Mouse (Mus musculus) thymus, postnatal 36 days (tissue): Measurements from ENCODE around the gene Nanos2.
A peak's percentile ranks its signal among the peaks of the same experiment; 100 is the strongest.

ENCODE experiments used
- DNase-seq, 2 experiments: peaks; one replicate each; pipeline ENCODE4 v3.0.0; 2022; ENCODE audit warnings: mixed read lengths in 2 of 2

Nanos2 gene

DNA sequence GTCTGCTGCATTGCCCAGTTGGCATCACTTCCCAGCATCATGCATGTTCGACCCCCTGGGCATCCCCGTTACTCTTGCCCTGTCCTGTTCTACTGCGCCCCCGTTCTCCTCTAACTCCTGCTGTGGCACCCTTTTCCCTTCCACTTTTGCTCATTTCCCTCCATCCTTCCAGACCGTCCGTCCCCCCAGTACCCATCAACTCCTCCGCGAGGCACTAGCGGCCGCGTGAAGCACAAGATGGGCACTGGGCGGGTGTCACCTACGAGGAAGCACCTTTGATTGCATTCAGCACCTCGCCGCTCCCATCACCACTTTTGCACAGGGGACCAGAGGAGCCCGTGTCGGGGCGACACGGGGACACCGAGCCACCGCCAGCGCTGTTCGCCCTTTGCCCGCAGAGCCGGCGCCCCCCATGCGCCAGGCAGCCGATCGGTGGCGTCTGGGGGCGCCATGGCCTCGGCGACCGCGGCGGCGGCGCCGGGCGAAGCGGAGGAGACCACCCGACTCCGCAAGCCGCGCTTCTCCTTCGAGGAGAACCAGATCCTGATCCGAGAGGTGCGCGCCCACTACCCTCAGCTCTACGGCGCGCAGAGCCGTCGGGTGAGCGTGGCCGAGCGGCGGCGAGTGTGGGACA is 4.6 kb downstream of the Nanos2 start:
- peak; percentile 25 to 49 for DNase-seq

DNA sequence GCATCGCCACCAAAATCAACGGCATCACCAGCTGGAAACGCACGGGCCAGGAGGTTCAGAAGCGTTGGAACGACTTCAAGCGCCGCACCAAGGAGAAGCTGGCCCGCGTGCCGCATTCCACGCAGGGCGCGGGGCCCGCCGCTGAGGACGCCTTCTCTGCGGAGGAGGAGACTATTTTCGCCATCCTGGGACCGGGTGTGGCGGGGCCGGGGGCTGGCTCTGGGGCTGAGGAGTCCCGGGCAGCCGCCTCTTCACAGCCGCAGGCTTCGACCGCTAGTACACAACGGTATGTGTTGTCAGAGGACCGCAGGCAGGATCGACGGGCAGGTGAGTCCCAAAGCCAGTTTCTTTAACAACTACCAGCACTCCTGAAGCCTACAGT is 5.1 kb downstream of the Nanos2 start:
- DNase-seq: peak in 1 of 2 experiments; percentile 33

DNA sequence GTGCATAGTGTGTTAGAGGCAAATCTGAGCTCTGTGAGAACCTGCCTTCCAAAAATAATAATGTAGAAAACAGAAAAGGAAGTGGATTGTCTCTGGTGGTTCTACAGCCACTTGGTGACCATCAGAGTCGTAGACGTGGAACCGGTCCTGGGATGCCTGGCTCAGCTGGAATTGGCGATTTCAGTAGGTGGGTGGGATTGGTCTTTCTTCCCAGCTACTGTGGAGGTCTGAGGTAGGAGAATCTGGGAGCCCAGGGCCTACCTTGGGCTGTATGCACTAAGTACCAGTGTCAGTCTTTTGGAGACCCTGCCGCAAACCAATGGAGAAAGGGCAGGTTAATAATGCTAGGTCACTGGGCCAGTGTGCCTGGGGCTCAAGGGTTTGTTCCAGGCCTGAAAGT is 5.8 kb downstream of the Nanos2 start:
- no peak for DNase-seq

DNA sequence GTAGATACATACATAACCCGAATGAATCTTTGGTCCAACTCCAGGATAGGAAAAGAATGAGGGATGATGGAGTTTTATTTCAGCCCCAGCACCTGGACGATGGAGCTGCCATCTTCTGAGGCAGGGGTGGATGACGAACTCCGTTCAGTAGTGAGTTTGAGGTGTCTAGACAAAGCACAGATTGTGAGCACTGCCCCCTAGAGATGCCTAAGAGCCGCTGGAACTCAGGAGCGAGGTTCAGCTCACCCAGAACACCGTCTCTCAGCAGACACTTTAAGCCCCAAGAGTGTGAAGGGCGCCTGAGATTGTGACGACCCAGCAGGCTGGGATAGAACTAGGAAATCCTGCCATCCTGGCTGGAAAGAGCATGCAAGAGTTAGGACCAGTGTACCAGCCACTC is 11.6 kb downstream of the Nanos2 start:
- DNase-seq: no peak

DNA sequence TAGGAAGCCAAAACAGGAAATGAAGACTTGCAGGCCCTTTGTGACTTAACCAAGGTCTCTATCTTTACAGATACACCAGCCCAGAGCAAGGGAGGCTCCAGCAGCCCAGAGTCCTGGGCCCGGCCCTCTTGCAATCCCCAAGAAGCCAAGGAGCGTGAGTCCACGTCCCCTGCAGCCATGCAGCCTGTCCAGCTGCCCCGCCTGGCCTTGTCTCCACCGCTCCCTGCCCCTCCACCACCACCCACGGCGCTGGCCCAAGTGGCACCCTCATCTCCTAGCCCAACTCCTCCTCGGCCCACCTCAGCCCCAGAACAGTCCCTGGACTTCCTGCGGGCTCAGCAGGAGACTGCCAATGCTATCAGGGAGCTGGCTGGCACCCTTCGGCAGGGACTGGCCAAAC is 13.2 kb downstream of the Nanos2 start:
- DNase-seq: peak; percentile 44 to 61

DNA sequence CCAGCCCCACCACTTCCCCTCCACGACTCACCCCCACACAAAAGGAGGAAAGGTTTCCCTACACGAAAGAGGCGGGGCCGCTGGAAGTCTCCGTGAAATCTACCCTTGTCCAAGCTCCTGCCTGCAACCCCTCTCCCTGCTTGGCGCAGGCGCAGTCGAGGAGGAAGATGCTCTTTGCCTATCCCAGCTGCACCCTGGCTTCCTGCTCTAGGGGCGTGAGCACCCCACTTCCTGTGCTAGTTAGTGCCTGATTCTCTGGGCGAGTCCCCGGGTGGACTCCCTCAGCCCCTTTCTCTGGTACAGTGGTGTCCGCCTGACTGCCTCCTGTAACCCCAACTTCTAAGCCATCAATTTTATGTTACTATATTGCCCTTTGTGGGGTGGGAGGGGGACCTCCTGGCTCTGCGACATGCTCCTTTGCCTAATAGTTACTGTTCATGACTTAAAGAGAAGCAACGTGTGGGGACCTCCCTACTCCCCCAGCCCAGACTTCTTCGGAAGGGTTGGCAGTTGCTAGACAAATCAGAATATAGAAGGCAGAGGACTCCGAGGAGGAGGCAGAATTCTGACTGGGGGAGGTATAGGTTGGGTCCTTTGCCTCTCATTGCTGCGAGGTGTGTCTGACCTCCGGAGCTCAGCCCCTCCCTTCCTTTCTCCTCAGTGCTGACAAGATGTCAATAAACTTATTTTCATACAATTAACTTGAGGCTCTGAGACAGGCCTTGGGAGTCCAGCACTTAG is 14.0 kb downstream of the Nanos2 start:
- peak; percentile 92 to 96 for DNase-seq

DNA sequence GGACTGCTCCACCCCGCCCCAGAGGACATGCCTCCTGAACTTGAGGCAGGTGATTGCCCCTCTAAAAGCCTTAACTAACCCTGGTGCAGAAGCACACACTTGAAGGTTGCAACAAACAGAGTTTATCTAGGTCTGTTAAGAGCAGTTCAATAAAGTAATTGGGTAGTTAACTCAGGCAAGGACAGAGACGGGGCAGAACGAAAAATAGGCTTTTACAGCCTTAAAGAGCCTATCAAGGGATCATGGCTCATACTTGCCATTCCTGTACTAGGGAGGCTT is 14.5 kb downstream of the Nanos2 start:
- DNase-seq: no peak

DNA sequence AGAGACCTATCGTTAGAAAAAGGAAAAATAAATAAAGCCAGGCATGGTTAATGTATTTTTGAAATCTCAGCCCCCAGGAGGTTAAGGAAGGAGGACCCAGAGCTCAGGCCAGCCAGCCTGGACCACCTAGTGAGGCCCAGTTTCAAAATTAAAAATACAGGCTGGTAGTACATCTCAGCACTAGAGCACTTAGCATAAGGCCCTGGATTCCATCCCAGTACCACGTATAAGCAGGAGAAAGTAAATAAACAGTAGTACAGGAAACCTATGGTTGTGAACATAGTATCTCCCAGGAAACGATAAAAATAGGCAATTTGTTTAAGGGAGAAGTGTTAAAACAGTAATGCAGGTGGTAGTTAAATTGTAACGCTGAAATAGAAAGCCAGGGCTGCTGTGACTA is 14.9 kb downstream of the Nanos2 start:
- no peak for DNase-seq

DNA sequence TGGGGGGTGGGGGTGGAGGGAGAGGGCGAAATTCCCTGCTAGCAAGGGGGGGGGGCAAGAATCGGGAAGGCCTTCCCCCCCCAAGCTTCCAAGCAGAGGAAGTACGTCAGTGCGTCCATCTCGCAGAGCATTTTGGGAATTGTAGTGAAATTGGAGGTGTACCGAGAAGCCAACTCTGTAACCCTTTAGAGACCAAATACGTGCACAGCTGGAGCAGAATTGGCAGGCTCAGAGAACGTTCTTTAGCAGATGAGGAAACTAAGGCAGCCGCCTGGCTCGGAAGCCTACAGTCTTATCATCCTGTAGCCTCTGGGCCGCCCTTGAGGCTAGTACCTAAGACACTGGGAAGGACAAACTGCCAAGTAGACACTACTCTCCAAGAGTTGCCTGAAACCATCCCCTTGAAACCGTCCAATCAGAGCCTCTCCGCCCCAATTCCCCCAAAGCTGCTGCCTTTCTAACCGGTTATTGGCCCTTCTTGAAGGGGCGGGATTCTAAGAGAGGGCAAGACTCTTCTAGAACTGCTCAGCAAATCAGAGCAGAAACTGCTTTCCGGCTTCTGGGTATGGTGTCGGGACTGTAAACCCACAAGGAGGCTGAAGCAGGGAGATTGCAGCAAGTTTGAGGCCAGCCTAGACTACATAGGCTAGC is 15.8 kb downstream of the Nanos2 start:
- DNase-seq: peak; percentile 63 to 65

DNA sequence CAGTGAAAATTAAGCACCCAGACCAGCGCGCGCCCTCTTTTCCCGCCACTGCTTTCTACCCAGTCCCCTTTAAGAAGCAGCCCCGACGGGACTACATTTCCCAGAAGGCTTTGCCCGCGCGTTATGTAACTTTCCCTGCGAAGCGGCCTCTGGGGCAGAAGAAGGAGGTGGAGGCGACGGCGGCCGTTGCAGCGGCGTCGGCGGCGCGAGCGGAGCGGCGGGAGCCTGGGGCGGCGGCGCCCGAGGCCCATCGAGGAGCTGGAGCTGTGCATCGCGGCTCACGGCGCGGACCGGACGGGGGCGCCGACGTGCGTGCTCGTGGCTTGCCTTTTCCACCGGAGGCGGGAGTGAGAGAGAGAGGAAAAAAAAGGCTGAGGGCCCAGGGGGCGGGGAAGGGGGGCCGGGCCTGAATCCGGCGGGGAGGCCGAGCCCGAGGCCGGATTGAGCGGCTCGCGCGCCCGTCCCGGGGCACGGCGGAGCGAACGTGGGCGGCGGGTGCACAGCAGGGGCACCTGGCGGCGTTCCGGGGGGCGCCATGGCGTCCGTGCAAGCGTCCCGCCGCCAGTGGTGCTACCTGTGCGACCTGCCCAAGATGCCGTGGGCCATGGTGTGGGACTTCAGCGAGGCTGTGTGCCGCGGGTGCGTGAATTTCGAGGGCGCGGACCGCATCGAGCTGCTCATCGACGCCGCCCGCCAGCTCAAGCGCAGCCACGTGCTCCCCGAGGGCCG is 16.9 kb downstream of the Nanos2 start, which contains the start of gene Irf2bp1:
Irf2bp1 (plus strand) TSS at position 143 of the 729 bp plus-strand sequence.
- DNase-seq: peak; percentile 90 to 93

DNA sequence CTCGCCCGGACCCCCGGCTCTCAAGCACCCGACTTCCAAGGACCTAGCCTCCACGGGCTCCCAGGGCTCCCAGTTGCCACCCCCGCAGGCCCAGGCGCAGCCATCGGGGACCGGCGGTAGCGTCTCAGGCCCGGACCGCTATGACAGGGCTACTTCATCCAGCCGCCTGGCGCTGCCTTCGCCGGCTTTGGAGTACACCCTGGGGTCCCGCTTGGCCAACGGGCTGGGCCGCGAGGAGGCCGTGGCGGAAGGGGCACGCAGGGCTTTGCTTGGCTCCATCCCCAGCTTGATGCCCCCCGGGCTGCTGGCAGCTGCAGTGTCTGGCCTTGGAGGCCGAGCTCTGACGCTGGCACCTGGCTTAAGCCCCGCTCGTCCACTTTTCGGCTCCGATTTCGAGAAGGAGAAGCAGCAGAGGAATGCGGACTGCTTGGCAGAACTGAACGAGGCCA is 17.5 kb downstream of the Nanos2 start:
- peak in 1 of 2 experiments; percentile 56 for DNase-seq

DNA sequence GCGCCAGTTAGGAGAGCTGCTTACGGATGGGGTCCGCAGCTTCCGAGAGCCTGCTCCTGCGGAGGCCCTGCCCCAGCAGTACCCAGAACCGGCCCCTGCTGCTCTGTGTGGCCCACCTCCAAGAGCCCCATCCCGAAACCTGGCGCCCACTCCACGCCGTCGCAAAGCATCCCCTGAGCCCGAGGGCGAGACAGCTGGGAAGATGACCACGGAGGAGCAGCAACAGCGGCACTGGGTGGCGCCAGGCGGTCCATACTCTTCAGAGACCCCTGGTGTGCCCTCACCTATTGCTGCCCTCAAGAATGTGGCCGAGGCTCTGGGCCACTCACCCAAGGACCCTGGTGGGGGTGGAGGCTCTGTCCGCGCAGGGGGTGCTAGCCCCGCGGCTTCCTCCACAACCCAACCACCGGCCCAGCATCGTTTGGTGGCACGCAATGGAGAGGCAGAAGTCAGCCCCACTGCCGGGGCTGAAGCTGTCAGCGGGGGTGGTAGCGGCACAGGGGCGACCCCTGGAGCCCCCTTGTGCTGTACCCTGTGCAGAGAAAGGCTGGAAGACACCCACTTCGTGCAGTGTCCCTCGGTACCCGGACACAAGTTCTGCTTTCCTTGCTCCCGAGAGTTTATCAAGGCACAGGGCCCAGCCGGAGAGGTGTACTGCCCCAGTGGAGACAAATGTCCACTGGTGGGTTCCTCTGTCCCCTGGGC is 18.4 kb downstream of the Nanos2 start:
- peak in 1 of 2 experiments; percentile 39 for DNase-seq

DNA sequence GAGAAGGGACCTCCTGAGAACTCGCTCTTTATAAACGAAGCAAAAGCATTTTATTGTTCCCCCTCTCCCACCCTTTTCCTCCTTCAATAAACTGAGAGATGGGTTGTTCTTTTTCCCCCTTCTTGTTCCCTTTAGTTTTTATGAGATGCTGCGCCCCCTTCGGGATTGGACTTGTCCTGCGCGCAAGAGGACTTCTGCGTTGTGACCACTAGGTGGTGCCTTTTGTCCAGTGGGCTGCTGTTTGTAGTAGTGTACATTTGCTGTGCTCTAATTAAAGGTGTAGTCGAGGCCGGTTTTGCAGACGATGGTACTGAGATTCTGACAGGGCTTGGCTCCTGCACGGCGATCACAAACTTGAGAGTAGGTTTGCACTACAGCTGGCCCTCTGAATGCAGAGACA is 19.3 kb downstream of the Nanos2 start:
- peak; percentile 71 to 75 for DNase-seq

DNA sequence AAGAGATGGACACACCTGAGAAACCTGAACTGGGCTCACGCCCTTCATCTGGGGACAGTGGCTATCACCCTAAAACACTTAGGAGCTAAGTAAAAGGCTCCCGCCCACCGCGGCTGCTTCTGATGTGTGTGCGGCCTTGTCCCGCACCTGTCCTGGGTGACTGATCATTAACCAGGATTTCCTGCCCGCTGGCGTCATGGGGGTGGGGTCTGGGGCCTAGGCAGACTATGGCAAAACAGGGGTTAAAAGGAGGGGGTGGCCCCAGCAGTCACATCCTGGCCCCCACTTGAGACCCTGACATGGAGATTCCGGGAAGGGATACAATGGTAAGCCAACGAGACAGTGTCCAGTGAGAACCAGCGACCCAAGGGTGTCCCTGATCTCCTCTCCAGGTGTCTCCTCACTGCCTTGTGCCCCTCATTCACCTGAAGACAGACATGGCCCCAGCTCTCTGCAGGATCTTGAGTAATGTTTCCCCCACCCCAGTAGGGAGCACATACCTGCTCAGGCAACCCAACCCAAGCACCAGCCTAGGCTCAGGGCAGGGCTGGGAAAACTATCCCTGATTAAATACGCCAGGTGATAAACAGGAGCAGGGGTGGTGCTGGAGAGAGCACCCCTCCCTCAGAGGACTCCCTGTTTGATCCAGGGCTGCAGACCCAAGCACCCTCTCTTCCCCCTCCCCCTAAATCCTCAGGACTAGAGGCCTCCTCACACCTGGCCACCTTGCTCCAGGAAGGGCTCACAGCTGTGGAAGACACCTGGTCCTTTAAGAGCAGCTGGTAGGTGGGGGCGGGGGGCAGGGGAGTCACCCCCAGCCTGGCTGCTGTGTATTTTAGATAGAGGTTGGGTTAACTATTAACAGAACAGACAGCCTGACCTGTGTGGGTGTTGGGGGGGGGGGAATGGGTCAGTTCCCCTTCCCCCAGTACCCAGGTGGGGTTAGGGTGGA is 20.1 kb downstream of the Nanos2 start:
- DNase-seq: no peak

DNA sequence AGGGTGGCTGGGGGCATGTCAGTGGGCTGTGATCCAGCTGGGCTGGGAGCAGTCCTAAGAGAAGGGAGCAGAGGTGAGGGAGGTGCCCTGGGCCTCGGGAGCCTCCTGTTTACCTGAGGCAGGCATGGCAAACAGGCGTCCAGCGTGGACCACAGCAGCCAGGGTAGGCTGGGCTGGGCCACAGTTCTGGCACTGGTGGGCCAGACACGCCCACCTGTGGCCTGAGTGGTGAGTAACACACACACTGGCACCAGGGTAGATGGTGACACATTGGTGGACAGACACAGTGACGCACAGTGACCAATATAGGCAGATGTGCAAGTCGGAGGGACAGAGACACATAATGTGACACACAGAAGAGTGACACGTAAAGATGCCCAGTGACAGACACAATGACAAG is 23.4 kb downstream of the Nanos2 start:
- DNase-seq: no peak

DNA sequence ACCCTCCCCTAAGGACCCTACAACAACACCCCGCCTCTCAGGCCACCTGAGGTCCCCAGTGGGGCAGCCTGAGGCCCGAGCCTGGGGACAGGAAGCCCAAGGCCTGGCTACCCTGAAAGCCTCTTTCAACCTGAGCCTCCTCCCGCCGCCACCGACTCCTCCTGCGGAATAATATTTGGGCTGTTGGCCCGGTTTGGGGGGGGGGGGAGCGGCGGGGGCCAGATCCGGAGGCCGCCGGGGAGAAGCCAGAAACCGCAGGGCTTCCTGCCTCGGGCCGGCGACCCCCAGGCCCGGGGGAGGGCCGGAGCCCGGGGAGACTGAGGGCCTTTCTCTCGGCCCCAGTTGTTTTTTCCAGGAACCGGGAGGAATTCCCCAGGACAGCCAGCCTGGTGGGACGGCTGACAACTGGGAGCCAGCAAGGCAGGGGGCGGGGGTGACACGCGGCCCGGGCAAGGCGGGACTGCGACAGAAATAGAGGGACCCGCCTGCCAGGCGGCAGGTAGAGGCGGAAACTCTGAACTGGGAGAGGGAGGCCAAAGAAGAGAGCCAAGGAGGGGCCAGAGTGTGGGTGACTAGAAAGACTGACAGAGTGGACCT is 24.9 kb downstream of the Nanos2 start:
- DNase-seq: no peak

DNA sequence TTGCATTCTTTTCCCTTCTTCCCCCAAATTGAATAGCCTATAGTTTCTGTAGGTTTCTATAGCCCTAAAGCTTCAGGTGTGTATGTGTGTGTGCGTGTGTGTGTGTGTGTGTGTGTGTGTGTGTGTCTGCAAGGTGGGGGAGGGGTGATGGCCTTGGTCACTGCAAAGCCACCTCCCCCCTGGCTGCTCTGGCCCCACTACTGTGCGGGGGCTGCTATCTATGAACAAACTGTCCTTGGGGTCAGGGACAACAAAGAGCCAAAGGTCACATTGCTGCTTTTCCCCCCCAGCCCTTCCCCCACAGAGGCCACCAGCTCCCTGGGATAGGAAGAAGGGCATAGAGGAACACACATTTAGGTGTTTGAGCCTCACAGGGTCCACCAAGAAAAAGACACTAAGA is 25.7 kb downstream of the Nanos2 start:
- no peak for DNase-seq

DNA sequence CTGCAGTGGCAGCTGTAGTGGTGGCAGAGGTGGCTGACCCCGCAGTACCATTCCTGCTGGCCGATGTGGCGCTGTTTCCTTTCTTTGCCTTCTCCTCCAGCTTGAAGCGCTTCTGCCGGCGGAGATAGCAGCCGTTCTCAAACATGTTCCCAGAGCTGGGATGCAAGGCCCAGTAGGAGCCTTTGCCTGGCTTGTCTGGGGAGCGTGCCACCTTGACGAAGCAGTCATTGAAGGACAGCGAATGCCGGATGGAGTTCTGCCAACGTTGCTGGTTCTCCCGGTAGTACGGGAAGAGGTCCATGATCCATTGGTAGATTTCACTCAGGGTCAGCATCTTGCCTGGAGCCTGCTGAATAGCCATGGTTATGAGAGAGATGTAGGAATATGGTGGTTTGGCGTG is 27.3 kb downstream of the Nanos2 start:
- DNase-seq: no peak

DNA sequence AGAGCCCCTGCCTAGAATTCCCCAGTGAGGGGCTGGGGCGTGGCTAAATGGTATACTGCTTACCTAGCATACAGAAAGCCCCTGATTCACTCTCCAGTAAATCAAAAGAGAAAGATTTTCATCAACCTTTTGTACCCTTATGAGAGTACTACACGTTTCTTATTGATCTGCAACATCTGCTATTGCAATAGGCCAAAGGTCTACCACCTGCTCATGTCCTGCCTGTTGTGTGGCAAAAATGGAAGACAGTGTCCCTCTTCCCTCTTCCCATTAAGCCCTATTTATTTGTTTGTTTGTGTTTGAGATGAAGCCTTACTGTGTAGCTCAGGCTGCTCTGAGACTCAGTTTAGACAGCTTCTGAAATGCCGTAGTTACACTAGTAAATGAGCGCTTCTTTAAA is 28.8 kb downstream of the Nanos2 start:
- no peak for DNase-seq

DNA sequence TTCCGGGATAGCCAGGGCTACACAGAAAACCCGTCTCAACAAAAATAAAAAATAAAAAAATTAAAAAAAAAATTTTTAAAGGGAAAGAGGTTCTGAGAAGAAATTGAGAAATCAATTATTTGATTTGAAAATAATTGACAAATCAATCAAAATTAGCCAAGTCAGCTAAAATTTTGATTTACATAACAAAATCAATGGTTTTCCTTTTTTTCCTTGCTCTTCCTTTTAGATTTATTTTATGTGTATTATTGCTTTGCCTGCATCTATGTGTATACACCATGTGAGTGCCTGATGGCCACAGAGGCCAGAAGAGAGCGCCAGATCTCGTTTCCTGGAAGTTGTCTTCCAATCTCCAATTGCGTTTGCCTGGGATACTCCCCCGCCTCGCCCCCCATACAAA is 30.7 kb downstream of the Nanos2 start:
- no peak for DNase-seq

DNA sequence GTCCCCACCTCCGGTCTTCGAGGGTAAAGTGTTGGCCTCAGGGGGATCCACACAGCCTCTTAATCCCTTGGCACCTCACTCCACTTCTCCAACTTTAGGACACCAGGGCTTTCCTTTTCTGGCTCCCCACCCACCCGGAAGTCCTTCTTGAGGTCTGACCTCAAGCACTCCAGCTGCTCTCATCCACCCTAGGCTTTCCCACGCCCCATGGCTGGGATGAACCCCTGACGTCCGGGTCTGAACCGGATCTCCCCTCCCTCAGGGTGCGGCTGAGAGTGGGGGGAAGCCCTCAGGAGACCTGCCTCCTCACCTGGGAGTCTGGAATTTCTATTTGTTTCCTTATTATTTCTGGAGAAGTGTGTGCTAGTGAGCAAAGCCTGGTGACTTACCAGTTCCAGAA is 33.8 kb downstream of the Nanos2 start:
- no peak for DNase-seq
